Comparison of ENCODE assay signal across 22 mouse cellular contexts in the genomic region with DNA sequence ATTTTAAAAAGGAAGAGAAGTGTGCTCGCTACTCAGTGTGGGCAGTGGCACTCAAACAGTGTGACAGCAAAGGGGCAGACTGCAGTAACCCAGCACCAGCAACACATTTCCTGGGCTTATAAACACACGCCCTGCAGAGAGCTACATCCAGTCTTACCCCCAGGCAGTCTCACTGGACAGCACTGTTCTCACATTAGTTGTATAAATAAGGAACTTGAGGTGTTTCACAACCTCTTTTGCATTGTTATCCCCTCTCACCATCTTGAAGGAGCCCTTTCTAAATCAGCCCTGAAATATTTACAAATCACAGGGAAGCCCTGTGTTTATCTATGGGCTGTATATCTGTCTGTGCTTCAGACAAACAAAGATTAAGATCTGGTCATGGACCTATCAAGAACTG. TPM values are rescaled to one million over a fixed set of nuclear protein-coding genes. Genes with fewer than 3 reads are reported as not detected.
DNase-seq lines count a peak whose midpoint lies in the region; ATAC-seq lines count a peak whose summit lies in the region.
"Had no signal": no experiment of that assay in that cellular context is flagged by ENCODE, and none has a peak within 500 bp of the region (broad histone marks: within the 10 kb centered on the region; RNA-seq: fewer than 3 reads in every experiment).

No protein-coding gene starts in this region.

- no peak overlapping the region for H3K4me2 ChIP-seq in limb, embryonic 12.5 days
- H3K4me2 ChIP-seq: embryonic facial prominence, embryonic 15.5 days; heart, embryonic 11.5 days; heart, embryonic 15.5 days; hindbrain, embryonic 14.5 days had no signal

- H3K27ac ChIP-seq in limb, embryonic 12.5 days = peak overlapping the region; percentile 35; the same call in 1 of the 2 replicates
- H3K27ac ChIP-seq in limb, embryonic 10.5 days = no peak overlapping the region
- H3K27ac ChIP-seq in hindbrain, embryonic 10.5 days = no peak overlapping the region
- H3K27ac ChIP-seq: embryonic facial prominence, embryonic 15.5 days; forebrain, embryonic 10.5 days; heart, adult 2 months; heart, embryonic 15.5 days; hindbrain, embryonic 14.5 days had no signal

- no peak for ATAC-seq in limb, embryonic 12.5 days (ENCODE audit: insufficient number of reproducible peaks, insufficient read depth, low FRiP score, low TSS enrichment, low read depth)
- ATAC-seq in granulocyte monocyte progenitor cell, adult 5-6 weeks (replicated peaks; ENCODE audit: poor library complexity, severe bottlenecking) = peak; percentile 86
- peak; percentile 67 for ATAC-seq in monocyte, adult 5-6 weeks (replicated peaks; ENCODE audit: insufficient number of reproducible peaks, low FRiP score, low TSS enrichment, poor library complexity, severe bottlenecking)
- ATAC-seq: forebrain, embryonic 14.5 days had no signal

- no peak overlapping the region for H3K9ac ChIP-seq in limb, embryonic 12.5 days (replicated peaks)
- H3K9ac ChIP-seq: embryonic facial prominence, embryonic 15.5 days; heart, embryonic 15.5 days; hindbrain, embryonic 14.5 days had no signal

- H3K4me3 ChIP-seq in limb, embryonic 12.5 days (replicated peaks) = no peak overlapping the region
- no peak overlapping the region for H3K4me3 ChIP-seq in limb, embryonic 10.5 days
- H3K4me3 ChIP-seq in hindbrain, embryonic 10.5 days = no peak overlapping the region
- H3K4me3 ChIP-seq: embryonic facial prominence, embryonic 15.5 days; erythroblast, embryonic 14.5 days; forebrain, embryonic 10.5 days; heart, adult 2 months; heart, embryonic 15.5 days had no signal

- H3K4me1 ChIP-seq in limb, embryonic 12.5 days (replicated peaks) = peaks cover 31% of the 10 kb centered on the region
- peaks cover 13% of the 10 kb centered on the region; the same call in 1 of the 2 replicates for H3K4me1 ChIP-seq in limb, embryonic 10.5 days
- peaks cover 13% of the 10 kb centered on the region for H3K4me1 ChIP-seq in hindbrain, embryonic 10.5 days (replicated peaks)
- H3K4me1 ChIP-seq: embryonic facial prominence, embryonic 15.5 days had no signal

- H3K9me3 ChIP-seq in limb, embryonic 12.5 days = 0 out of 2 replicates have a peak, but pooled peaks cover 6% of the 10 kb centered on the region
- H3K9me3 ChIP-seq in limb, embryonic 10.5 days (replicated peaks) = no peaks in the 10 kb centered on the region
- no peaks in the 10 kb centered on the region; the same call in 1 of the 2 replicates for H3K9me3 ChIP-seq in hindbrain, embryonic 10.5 days
- H3K9me3 ChIP-seq: embryonic facial prominence, embryonic 15.5 days; heart, embryonic 15.5 days had no signal

- 30% methylated on average over 2 of the region's 2 CpGs for WGBS in limb, embryonic 12.5 days
- 42% methylated on average over 2 of the region's 2 CpGs for WGBS in limb, embryonic 10.5 days
- WGBS in hindbrain, embryonic 10.5 days = 63% methylated on average over 2 of the region's 2 CpGs

- no peak for DNase-seq in limb, embryonic 10.5 days (ENCODE audit: low spot score)
- peak; percentile 60 for DNase-seq in 416B (ENCODE audit: low read depth)
- DNase-seq in hindbrain, embryonic 10.5 days (ENCODE audit: low spot score) = no peak
- DNase-seq in thymus, postnatal 36 days = no peak
- DNase-seq: adrenal gland, adult 2 months; adrenal gland, postnatal 25 days; cerebellum, adult 2 months; cerebellum, postnatal 10 days; embryo, embryonic 11 days; gastrocnemius, postnatal 10 days; heart, adult 2 months; heart, postnatal 14 days had no signal

- no peaks in the 10 kb centered on the region for H3K27me3 ChIP-seq in limb, embryonic 12.5 days
- H3K27me3 ChIP-seq in limb, embryonic 10.5 days (ENCODE audit: low read depth, poor library complexity, severe bottlenecking) = no peaks in the 10 kb centered on the region
- H3K27me3 ChIP-seq in hindbrain, embryonic 10.5 days (ENCODE audit: insufficient read depth, poor library complexity, severe bottlenecking) = no peaks in the 10 kb centered on the region; the same call in 1 of the 2 replicates
- H3K27me3 ChIP-seq: embryonic facial prominence, embryonic 15.5 days; heart, embryonic 15.5 days had no signal

- H3K36me3 ChIP-seq in limb, embryonic 12.5 days = peaks cover 15% of the 10 kb centered on the region
- H3K36me3 ChIP-seq in limb, embryonic 10.5 days = peaks cover 11% of the 10 kb centered on the region
- H3K36me3 ChIP-seq in hindbrain, embryonic 10.5 days = peaks cover 13% of the 10 kb centered on the region
- H3K36me3 ChIP-seq: embryonic facial prominence, embryonic 15.5 days; heart, embryonic 15.5 days had no signal

RNA-seq across cellular contexts. Expression of gene Eif4e3, which starts 17.3 kb away (rescaled TPM):
- polyA plus RNA-seq in limb, embryonic 12.5 days (2016; fragmentation: Nextera tagmentation; extraction: Ambion mirVana) = 19.8 and 20.4 TPM in 2 replicates
- 11.1 and 14.6 TPM in 2 replicates for polyA plus RNA-seq in limb, embryonic 10.5 days (2016; fragmentation: Nextera tagmentation; extraction: Ambion mirVana)
- 23.2 and 33.9 TPM in 2 replicates for total RNA-seq in granulocyte monocyte progenitor cell, adult 5-6 weeks (2014; fragmentation: Nextera tagmentation)
- total RNA-seq in granulocyte monocyte progenitor cell, adult 5-6 weeks (2017) = 24.1 and 26.8 TPM in 2 replicates
- 23.3 to 33.9 TPM (median 30.5 TPM) in 3 replicates for total RNA-seq in monocyte, adult 5-6 weeks (2017)
- 12.0 and 15.7 TPM in 2 replicates for polyA plus RNA-seq in hindbrain, embryonic 10.5 days (2016; fragmentation: Nextera tagmentation; extraction: Ambion mirVana)
- polyA plus RNA-seq: erythroblast, embryonic 14.5 days had no signal

RNA-seq across cellular contexts. Expression of gene Gm20696, which starts 17.3 kb away (rescaled TPM):
- 5.9 and 7.6 TPM in 2 replicates for polyA plus RNA-seq in limb, embryonic 12.5 days (2016; fragmentation: Nextera tagmentation; extraction: Ambion mirVana)
- 2.4 and 3.2 TPM in 2 replicates for polyA plus RNA-seq in limb, embryonic 10.5 days (2016; fragmentation: Nextera tagmentation; extraction: Ambion mirVana)
- 28.1 and 28.6 TPM in 2 replicates for total RNA-seq in granulocyte monocyte progenitor cell, adult 5-6 weeks (2014; fragmentation: Nextera tagmentation)
- total RNA-seq in granulocyte monocyte progenitor cell, adult 5-6 weeks (2017) = 5.2 and 7.3 TPM in 2 replicates
- total RNA-seq in monocyte, adult 5-6 weeks (2017) = 12.8 to 26.5 TPM (median 21.5 TPM) in 3 replicates
- 3.0 and 3.2 TPM in 2 replicates for polyA plus RNA-seq in hindbrain, embryonic 10.5 days (2016; fragmentation: Nextera tagmentation; extraction: Ambion mirVana)
- polyA plus RNA-seq: erythroblast, embryonic 14.5 days had no signal

RNA-seq across cellular contexts. Expression of gene Gpr27, which starts 43.2 kb away (rescaled TPM):
- polyA plus RNA-seq in limb, embryonic 12.5 days (2016; fragmentation: Nextera tagmentation; extraction: Ambion mirVana) = 4.5 and 6.7 TPM in 2 replicates
- polyA plus RNA-seq in limb, embryonic 10.5 days (2016; fragmentation: Nextera tagmentation; extraction: Ambion mirVana) = 1.0 and 1.1 TPM in 2 replicates
- not detected in 2 replicates for total RNA-seq in granulocyte monocyte progenitor cell, adult 5-6 weeks (2014; fragmentation: Nextera tagmentation)
- 0.09 TPM in 1 of 2 replicates, not detected in the other for total RNA-seq in granulocyte monocyte progenitor cell, adult 5-6 weeks (2017)
- not detected in 3 replicates for total RNA-seq in monocyte, adult 5-6 weeks (2017)
- polyA plus RNA-seq in hindbrain, embryonic 10.5 days (2016; fragmentation: Nextera tagmentation; extraction: Ambion mirVana) = 0.98 and 2.1 TPM in 2 replicates
- polyA plus RNA-seq: erythroblast, embryonic 14.5 days had no signal
